ENCODE assay signal across 22 mouse cellular contexts in the genomic region with DNA sequence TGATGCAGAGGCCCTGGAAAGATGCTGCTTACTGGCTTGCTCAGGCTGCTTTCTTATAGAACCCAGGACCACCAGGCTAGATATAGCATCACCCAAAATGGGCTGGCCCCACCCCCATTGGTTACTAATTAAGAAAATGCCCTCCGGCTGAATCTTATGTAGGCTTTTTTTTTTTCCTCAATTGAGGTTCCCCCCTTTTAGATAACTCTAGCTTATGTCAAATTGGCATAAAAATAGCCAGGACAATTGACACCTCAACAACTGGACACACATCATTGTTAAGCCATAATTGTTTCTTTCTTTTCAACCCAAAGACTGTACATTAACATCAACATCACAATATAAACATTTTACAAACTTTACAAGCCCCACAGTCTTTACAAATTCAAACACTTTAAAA.
DNase-seq lines count a peak whose midpoint lies in the region; TF ChIP-seq lines count a peak whose summit lies in the region.
"Had no signal": no experiment of that assay in that cellular context is flagged by ENCODE, and none has a peak within 500 bp of the region (broad histone marks: within the 10 kb centered on the region; RNA-seq: fewer than 3 reads in every experiment).

No protein-coding gene starts in this region.

- DNase-seq in ES-CJ7 (ENCODE audit: low read depth, low spot score) (peak; percentile 88), ES-E14 (ENCODE audit: low read depth, low spot score) (no peak), ZHBTc4 (ENCODE audit: low read depth, low spot score) (peak; percentile 71)
- DNase-seq in cerebellum, adult 8-10 months: no peak
- DNase-seq in hindbrain, embryonic 10.5 days (ENCODE audit: low spot score): no peak
- DNase-seq: adrenal gland, adult 8-10 months; adrenal gland, postnatal 14 days; adrenal gland, postnatal 36 days; cerebellum, adult 11-12 months; cerebellum, adult 2 months; cerebellum, adult 9-11 months; cerebellum, postnatal 14 days; cerebellum, postnatal 36 days; embryo, embryonic 11 days had no signal

- no peak overlapping the region for H3K27ac ChIP-seq in ES-E14 (ENCODE audit: insufficient read depth, low read depth, low read length, poor library complexity, severe bottlenecking)
- no peak overlapping the region for H3K27ac ChIP-seq in hindbrain, embryonic 10.5 days
- H3K27ac ChIP-seq: embryonic facial prominence, embryonic 13.5 days; embryonic facial prominence, embryonic 15.5 days; forebrain, embryonic 10.5 days; forebrain, embryonic 13.5 days; forebrain, embryonic 15.5 days had no signal

- 90% methylated on average over 1 of the region's 1 CpGs for WGBS in hindbrain, embryonic 10.5 days

- H3K27me3 ChIP-seq in hindbrain, embryonic 10.5 days (ENCODE audit: insufficient read depth, poor library complexity, severe bottlenecking): no peaks in the 10 kb centered on the region
- H3K27me3 ChIP-seq: embryonic facial prominence, embryonic 13.5 days; embryonic facial prominence, embryonic 15.5 days; forebrain, embryonic 13.5 days; forebrain, embryonic 15.5 days; Patski had no signal

- H3K4me1 ChIP-seq in ES-E14 (ENCODE audit: control insufficient read depth in 2 of 2, insufficient read depth in 2 of 2, low read length in 2 of 2, poor library complexity in 1 of 2): peaks cover 0 to 4% of the 10 kb centered on the region in 2 experiments; a peak in 1 of 4 replicates
- H3K4me1 ChIP-seq in hindbrain, embryonic 10.5 days (replicated peaks): no peaks in the 10 kb centered on the region; the same call in 1 of the 2 replicates
- H3K4me1 ChIP-seq: embryonic facial prominence, embryonic 13.5 days; embryonic facial prominence, embryonic 15.5 days; forebrain, embryonic 10.5 days; forebrain, embryonic 13.5 days; forebrain, embryonic 15.5 days had no signal

- in situ Hi-C loops in ES-E14 (cut with MboI; ENCODE audit: low sequenced_read_pairs in 2 of 2, unreplicated experiment in 2 of 2): no loop called here

- H3K9me3 ChIP-seq in ES-E14 (ENCODE audit: control insufficient read depth, insufficient read depth, low read depth, low read length): no peaks in the 10 kb centered on the region
- no peaks in the 10 kb centered on the region for H3K9me3 ChIP-seq in hindbrain, embryonic 10.5 days
- H3K9me3 ChIP-seq: embryonic facial prominence, embryonic 13.5 days; embryonic facial prominence, embryonic 15.5 days; forebrain, embryonic 13.5 days; forebrain, embryonic 15.5 days; G1E had no signal

- H3K36me3 ChIP-seq in ES-E14 (ENCODE audit: control insufficient read depth, insufficient read depth, low read length, poor library complexity, severe bottlenecking): no peaks in the 10 kb centered on the region
- no peaks in the 10 kb centered on the region for H3K36me3 ChIP-seq in hindbrain, embryonic 10.5 days
- H3K36me3 ChIP-seq: embryonic facial prominence, embryonic 13.5 days; embryonic facial prominence, embryonic 15.5 days; forebrain, embryonic 10.5 days; forebrain, embryonic 15.5 days; G1E had no signal

- H3K9ac ChIP-seq in ES-E14 (ENCODE audit: insufficient read depth, low read depth, low read length, poor library complexity, severe bottlenecking): no peak overlapping the region
- H3K9ac ChIP-seq: embryonic facial prominence, embryonic 13.5 days; embryonic facial prominence, embryonic 15.5 days; forebrain, embryonic 13.5 days; forebrain, embryonic 15.5 days had no signal

- no peak overlapping the region for H3K4me3 ChIP-seq in ES-E14 (ENCODE audit: insufficient read depth in 1 of 2, low read depth in 1 of 2, low read length in 2 of 2, poor library complexity in 1 of 2, severe bottlenecking in 1 of 2)
- H3K4me3 ChIP-seq in hindbrain, embryonic 10.5 days: no peak overlapping the region
- H3K4me3 ChIP-seq: embryonic facial prominence, embryonic 13.5 days; embryonic facial prominence, embryonic 15.5 days; erythroblast, embryonic 14.5 days; forebrain, embryonic 10.5 days; forebrain, embryonic 13.5 days; forebrain, embryonic 15.5 days had no signal

TF ChIP-seq in ES-E14, 5 proteins besides CTCF, POLR2A, EP300 and RAD21:
- peak; percentile 91 for TF ChIP-seq ZNF384 (IDR thresholded peaks at IDR 0.05; ENCODE audit: low read depth, low read length)
- no peak for TF ChIP-seq MAFK (IDR thresholded peaks at IDR 0.05; ENCODE audit: insufficient read depth, low read depth, low read length)

Comparison
In these comparisons a context has a peak if more than half of its experiments do, and no peak if none do; other contexts are left out.
1. DNase-seq: peak in ES-CJ7 (single experiment) and ZHBTc4 (single experiment); none in ES-E14 (single experiment), cerebellum, adult 8-10 months (single experiment) and hindbrain, embryonic 10.5 days (single experiment).